Mouse (Mus musculus): ENCODE measurements around the gene Ttll11. TPM values are rescaled to one million over a fixed set of nuclear protein-coding genes. Genes with fewer than 3 reads are reported as not detected.

The Ttll11 gene
- polyA plus RNA-seq, 2 experiments, result 1.2 to 2.5 TPM

DNA sequence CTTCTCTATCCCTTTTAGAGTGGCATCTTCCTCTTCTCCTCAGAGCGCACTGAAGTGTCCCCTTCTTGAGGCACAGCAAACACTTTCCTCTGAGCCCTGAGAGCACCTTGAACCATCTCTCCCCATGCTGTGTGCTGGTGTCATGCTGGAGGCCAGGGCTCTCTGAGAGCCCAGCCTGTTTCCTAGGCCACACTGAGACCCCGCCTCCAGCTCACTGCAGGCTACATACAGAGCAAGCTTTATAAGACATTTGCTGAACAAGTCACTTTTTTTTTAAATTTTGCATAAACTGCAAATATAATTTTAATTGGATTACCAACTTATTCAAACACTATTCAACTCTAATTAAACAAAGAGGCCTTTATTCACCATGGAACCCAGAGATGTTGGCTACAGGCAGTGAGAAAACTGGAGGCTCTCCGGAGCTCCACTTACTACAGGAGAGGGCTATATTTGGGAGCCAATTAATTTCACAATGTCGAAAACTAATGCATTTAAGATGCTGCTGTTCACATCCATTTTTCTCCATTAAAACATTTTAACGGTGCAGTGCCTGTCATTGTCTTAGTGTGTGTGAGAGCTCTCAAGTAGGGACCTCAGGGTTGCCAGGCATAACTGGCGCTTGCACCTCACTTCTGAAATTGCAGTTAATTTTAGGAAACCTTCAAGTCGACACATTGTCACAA lies 119.9 kb downstream of the Ttll11 start:
- no peak overlapping the region for H3K4me3 ChIP-seq (replicated peaks; ENCODE audit: low read length)
- no peak overlapping the region for H3K9ac ChIP-seq (ENCODE audit: low read depth, low read length, severe bottlenecking)
- peaks cover 13% of the 10 kb centered on the region for H3K4me1 ChIP-seq (ENCODE audit: control insufficient read depth, insufficient read depth, low read length)
- ATAC-seq (ENCODE audit: low FRiP score, low read depth), result peak; percentile 42; the same call in 1 of the 2 replicates
- WGBS, result 55% methylated on average over 7 of the region's 7 CpGs
- H3K36me3 ChIP-seq (ENCODE audit: control insufficient read depth, insufficient read depth, low read length), result no peaks in the 10 kb centered on the region
- no peak for TF ChIP-seq POLR2A (IDR thresholded peaks at IDR 0.05; ENCODE audit: borderline replicate concordance, extremely low read depth, insufficient read depth, insufficient read length)
- DNase-seq (ENCODE audit: low spot score), result no peak
- peak overlapping the region; percentile 48 for H3K27ac ChIP-seq (replicated peaks; ENCODE audit: low read depth, low read length)
- H3K4me2 ChIP-seq (replicated peaks; ENCODE audit: low read depth, low read length, severe bottlenecking), result no peak overlapping the region
- no peaks in the 10 kb centered on the region for H3K9me3 ChIP-seq (ENCODE audit: control insufficient read depth, low read length)
- no peaks in the 10 kb centered on the region for H3K27me3 ChIP-seq (ENCODE audit: control insufficient read depth, insufficient read depth, low read length)

DNA sequence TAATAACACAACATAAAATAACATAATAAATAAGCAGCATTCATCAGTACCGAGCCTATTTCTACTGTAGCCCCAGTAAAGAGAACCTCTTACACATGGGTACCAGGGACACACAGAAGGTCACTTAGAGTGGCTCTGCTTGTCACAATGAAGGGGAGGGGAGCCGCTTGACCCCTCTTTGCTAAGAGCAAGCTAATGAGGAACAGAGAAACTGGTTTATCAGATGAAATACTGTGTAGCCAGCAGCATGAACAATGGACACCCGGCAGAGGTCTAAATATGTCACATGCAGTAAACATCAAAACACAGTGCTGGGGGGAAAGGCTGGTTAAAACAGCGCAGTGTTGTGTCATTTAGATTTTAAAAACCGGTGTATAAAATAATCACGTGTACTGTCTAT lies 121.4 kb downstream of the Ttll11 start:
- WGBS, result 61% methylated on average over 6 of the region's 6 CpGs
- DNase-seq (ENCODE audit: low spot score) (no peak), ATAC-seq (ENCODE audit: low FRiP score, low read depth) (no peak)
- Histone ChIP-seq H3K36me3 (ENCODE audit: control insufficient read depth, insufficient read depth, low read length) (no peaks in the 10 kb centered on the region), H3K27me3 (ENCODE audit: control insufficient read depth, insufficient read depth, low read length) (no peaks in the 10 kb centered on the region), H3K4me2 (replicated peaks; ENCODE audit: low read depth, low read length, severe bottlenecking) (no peak overlapping the region), H3K9me3 (ENCODE audit: control insufficient read depth, low read length) (no peaks in the 10 kb centered on the region), H3K27ac (replicated peaks; ENCODE audit: low read depth, low read length) (no peak overlapping the region), H3K9ac (ENCODE audit: low read depth, low read length, severe bottlenecking) (no peak overlapping the region), H3K4me1 (ENCODE audit: control insufficient read depth, insufficient read depth, low read length) (peaks cover 13% of the 10 kb centered on the region), H3K4me3 (replicated peaks; ENCODE audit: low read length) (no peak overlapping the region)
- TF ChIP-seq POLR2A (IDR thresholded peaks at IDR 0.05; ENCODE audit: borderline replicate concordance, extremely low read depth, insufficient read depth, insufficient read length), result no peak

DNA sequence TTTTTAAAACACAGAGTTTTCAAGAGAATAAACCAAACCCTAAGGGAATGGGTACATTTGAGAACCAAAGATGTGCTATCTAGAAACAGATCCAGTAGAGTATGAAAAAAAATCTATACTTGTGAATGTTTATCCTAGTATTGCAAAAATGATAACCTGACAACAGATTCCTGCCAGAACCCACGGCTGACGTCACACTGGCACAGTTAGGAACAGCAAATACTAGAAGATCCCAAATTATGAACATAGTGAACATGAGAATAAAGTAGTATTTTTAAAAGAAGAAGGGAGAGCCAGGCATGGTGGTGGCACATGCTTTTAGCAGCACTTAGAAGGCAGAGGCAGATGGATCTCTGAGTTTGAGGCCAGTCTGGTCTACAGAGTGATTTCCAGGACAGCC lies 122.8 kb downstream of the Ttll11 start:
- Histone ChIP-seq H3K4me1 (ENCODE audit: control insufficient read depth, insufficient read depth, low read length) (peaks cover 15% of the 10 kb centered on the region), H3K9ac (ENCODE audit: low read depth, low read length, severe bottlenecking) (no peak overlapping the region), H3K36me3 (ENCODE audit: control insufficient read depth, insufficient read depth, low read length) (no peaks in the 10 kb centered on the region), H3K27ac (replicated peaks; ENCODE audit: low read depth, low read length) (no peak overlapping the region), H3K4me3 (replicated peaks; ENCODE audit: low read length) (no peak overlapping the region), H3K9me3 (ENCODE audit: control insufficient read depth, low read length) (no peaks in the 10 kb centered on the region), H3K27me3 (ENCODE audit: control insufficient read depth, insufficient read depth, low read length) (no peaks in the 10 kb centered on the region), H3K4me2 (replicated peaks; ENCODE audit: low read depth, low read length, severe bottlenecking) (no peak overlapping the region)
- 90% methylated on average over 2 of the region's 2 CpGs for WGBS
- TF ChIP-seq POLR2A (IDR thresholded peaks at IDR 0.05; ENCODE audit: borderline replicate concordance, extremely low read depth, insufficient read depth, insufficient read length), result no peak
- DNase-seq (ENCODE audit: low spot score) (no peak), ATAC-seq (ENCODE audit: low FRiP score, low read depth) (no peak)

DNA sequence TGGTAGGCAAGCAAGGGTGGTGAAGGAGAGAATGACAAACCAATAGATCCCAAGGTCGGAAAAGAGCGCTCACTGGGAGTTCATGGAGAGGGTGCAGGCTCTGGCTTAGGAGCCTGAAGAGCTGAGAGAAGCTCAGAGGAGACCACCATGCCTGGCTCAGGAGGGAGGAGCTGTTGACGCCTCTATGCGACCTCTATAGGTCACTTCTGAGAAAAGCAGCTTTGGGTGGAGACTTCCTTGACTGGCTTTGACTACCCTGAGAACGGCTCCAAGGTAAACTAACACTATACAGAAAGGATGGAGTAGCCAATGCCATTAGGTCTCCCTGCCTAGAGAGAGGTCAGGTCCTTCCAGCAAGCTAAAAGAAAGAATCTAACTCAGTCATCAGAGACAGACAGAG lies 124.8 kb downstream of the Ttll11 start:
- DNase-seq (ENCODE audit: low spot score) (no peak), ATAC-seq (ENCODE audit: low FRiP score, low read depth) (no peak)
- Histone ChIP-seq H3K9me3 (ENCODE audit: control insufficient read depth, low read length) (no peaks in the 10 kb centered on the region), H3K4me3 (replicated peaks; ENCODE audit: low read length) (no peak overlapping the region), H3K4me2 (replicated peaks; ENCODE audit: low read depth, low read length, severe bottlenecking) (no peak overlapping the region), H3K27ac (replicated peaks; ENCODE audit: low read depth, low read length) (no peak overlapping the region), H3K4me1 (ENCODE audit: control insufficient read depth, insufficient read depth, low read length) (peaks cover 7% of the 10 kb centered on the region), H3K27me3 (ENCODE audit: control insufficient read depth, insufficient read depth, low read length) (no peaks in the 10 kb centered on the region), H3K9ac (ENCODE audit: low read depth, low read length, severe bottlenecking) (no peak overlapping the region), H3K36me3 (ENCODE audit: control insufficient read depth, insufficient read depth, low read length) (no peaks in the 10 kb centered on the region)
- WGBS, result 33% methylated on average over 5 of the region's 5 CpGs
- no peak for TF ChIP-seq POLR2A (IDR thresholded peaks at IDR 0.05; ENCODE audit: borderline replicate concordance, extremely low read depth, insufficient read depth, insufficient read length)

DNA sequence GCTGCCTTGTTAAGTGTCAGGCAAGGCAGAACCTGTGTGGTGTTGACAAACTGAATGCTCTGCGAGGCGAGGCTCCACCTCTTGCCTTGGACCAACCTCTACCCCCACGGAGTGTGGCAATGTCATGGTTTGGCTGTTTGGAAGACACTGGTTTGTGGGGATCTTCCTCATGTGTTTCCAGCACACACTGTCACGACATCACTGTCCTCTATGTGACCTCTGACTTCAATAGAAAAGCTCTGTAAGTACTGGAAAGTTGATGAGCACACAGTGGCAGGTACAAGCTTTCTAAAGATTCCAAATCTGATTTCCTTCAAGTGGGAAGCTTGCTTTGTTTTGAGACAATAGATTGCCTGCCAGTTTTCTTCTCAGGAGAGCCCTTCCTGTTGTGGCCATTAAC lies 126.7 kb downstream of the Ttll11 start:
- Histone ChIP-seq H3K36me3 (ENCODE audit: control insufficient read depth, insufficient read depth, low read length) (no peaks in the 10 kb centered on the region), H3K4me3 (replicated peaks; ENCODE audit: low read length) (no peak overlapping the region), H3K9me3 (ENCODE audit: control insufficient read depth, low read length) (no peaks in the 10 kb centered on the region), H3K4me1 (ENCODE audit: control insufficient read depth, insufficient read depth, low read length) (peaks cover 5% of the 10 kb centered on the region; the same call in 1 of the 2 replicates), H3K27me3 (ENCODE audit: control insufficient read depth, insufficient read depth, low read length) (no peaks in the 10 kb centered on the region), H3K4me2 (replicated peaks; ENCODE audit: low read depth, low read length, severe bottlenecking) (no peak overlapping the region), H3K27ac (replicated peaks; ENCODE audit: low read depth, low read length) (no peak overlapping the region), H3K9ac (ENCODE audit: low read depth, low read length, severe bottlenecking) (no peak overlapping the region)
- ATAC-seq (ENCODE audit: low FRiP score, low read depth), result no peak
- TF ChIP-seq POLR2A (IDR thresholded peaks at IDR 0.05; ENCODE audit: borderline replicate concordance, extremely low read depth, insufficient read depth, insufficient read length), result no peak
- 59% methylated on average over 4 of the region's 4 CpGs for WGBS
- no peak for DNase-seq (ENCODE audit: low spot score)
